Mouse (Mus musculus) heart, postnatal 0 days (tissue): Measurements from ENCODE around the gene Sirt1.

Experiments used
- CTCF ChIP-seq: IDR thresholded peaks from 2 replicates; pipeline ENCODE4 v1.5.1; 2016; ENCODE audit warnings: antibody characterized with exemption, control low read depth, low read depth
- EP300 ChIP-seq: IDR thresholded peaks from 2 replicates; pipeline ENCODE4 v1.6.1; 2016; ENCODE audit warnings: antibody characterized with exemption, low read depth

GRCm38 (mm10) chr10:63423591-63424474 is 42.3 kb upstream of the Sirt1 start:
- TF ChIP-seq CTCF, result no peak
- TF ChIP-seq EP300, result no peak
